Mouse (Mus musculus) myocyte (in vitro differentiated cells): ENCODE results near the gene Gucy2e. TPM values are rescaled to one million over a fixed set of nuclear protein-coding genes. Genes with fewer than 3 reads are reported as not detected.
A peak's percentile ranks its signal among the peaks of the same experiment; 100 is the strongest.

ENCODE experiments used
- H3K27me3 ChIP-seq: one replicate; pipeline ENCODE4 v1.6.1; 2011; ENCODE audit not compliant: control insufficient read depth, insufficient read depth, insufficient read length
- H3K36me3 ChIP-seq: one replicate; pipeline ENCODE4 v1.6.1; 2011; ENCODE audit not compliant: control insufficient read depth, insufficient read depth
- H3K4me2 ChIP-seq: one replicate; pipeline ENCODE4 v1.6.1; 2011; ENCODE audit warnings: low read depth, control low read depth
- H3K4me3 ChIP-seq: one replicate; pipeline ENCODE4 v1.5.1; 2011; ENCODE audit warnings: mild to moderate bottlenecking, control low read depth, moderate library complexity
- H3K79me2 ChIP-seq: one replicate; pipeline ENCODE4 v1.6.1; 2011; ENCODE audit not compliant: control insufficient read depth, insufficient read depth
- H3ac ChIP-seq: one replicate; pipeline ENCODE4 v1.6.1; 2011; ENCODE audit not compliant: control insufficient read depth, insufficient read length
- CEBPB ChIP-seq: IDR thresholded peaks from 2 replicates; pipeline ENCODE4 v1.6.1; 2011; ENCODE audit warnings: mild to moderate bottlenecking, moderate library complexity; ENCODE audit not compliant: poor library complexity, insufficient read depth, severe bottlenecking
- E2F4 ChIP-seq: IDR thresholded peaks from one replicate; pipeline ENCODE4 v1.6.1; 2011; ENCODE audit warnings: mild to moderate bottlenecking, control low read depth, moderate library complexity; ENCODE audit not compliant: insufficient read depth
- MAX ChIP-seq: IDR thresholded peaks from one replicate; pipeline ENCODE4 v1.6.1; 2011; ENCODE audit warnings: low read depth, mild to moderate bottlenecking, control low read depth
- MYOD1 ChIP-seq, 3 experiments: IDR thresholded peaks; one replicate each; pipeline ENCODE4 v1.6.1; 2011; ENCODE audit warnings: control low read depth in 2 of 3, low read depth in 2 of 3, mild to moderate bottlenecking in 2 of 3, moderate library complexity in 1 of 3; ENCODE audit not compliant: insufficient read length in 2 of 3, control insufficient read depth in 1 of 3
- MYOG ChIP-seq, 3 experiments: IDR thresholded peaks; one replicate each; pipeline ENCODE4 v1.6.1; 2011; ENCODE audit warnings: control low read depth in 2 of 3, low read depth in 2 of 3, mild to moderate bottlenecking in 2 of 3; ENCODE audit not compliant: insufficient read length in 2 of 3, control insufficient read depth in 1 of 3, insufficient read depth in 1 of 3
- POLR2A ChIP-seq: IDR thresholded peaks from one replicate; pipeline ENCODE4 v1.6.1; 2011; ENCODE audit warnings: low read depth, mild to moderate bottlenecking, control low read depth, moderate library complexity; ENCODE audit not compliant: insufficient read length
- POLR2AphosphoS2 ChIP-seq: IDR thresholded peaks from one replicate; pipeline ENCODE4 v1.6.1; 2011; ENCODE audit warnings: low read depth, control low read depth; ENCODE audit not compliant: insufficient read length
- REST ChIP-seq: IDR thresholded peaks from one replicate; pipeline ENCODE4 v1.6.1; 2011; ENCODE audit warnings: mild to moderate bottlenecking, control low read depth, moderate library complexity; ENCODE audit not compliant: insufficient read depth, insufficient read length
- SRF ChIP-seq: IDR thresholded peaks from one replicate; pipeline ENCODE4 v1.6.1; 2011; ENCODE audit warnings: low read depth; ENCODE audit not compliant: control insufficient read depth, insufficient read length
- TCF12 ChIP-seq: IDR thresholded peaks from one replicate; pipeline ENCODE4 v1.6.1; 2011; ENCODE audit warnings: mild to moderate bottlenecking, control low read depth; ENCODE audit not compliant: poor library complexity, insufficient read depth, severe bottlenecking
- TCF3 ChIP-seq: IDR thresholded peaks from one replicate; pipeline ENCODE4 v1.6.1; 2011; ENCODE audit warnings: low read depth, control low read depth; ENCODE audit not compliant: insufficient read length
- USF1 ChIP-seq: IDR thresholded peaks from one replicate; pipeline ENCODE4 v1.6.1; 2011; ENCODE audit warnings: low read depth, mild to moderate bottlenecking, control low read depth, moderate library complexity
- polyA plus RNA-seq: library from polyadenylated mRNA; unstranded; fragments of >200 nt; fragmentation: generic; extraction: Trizol; gene quantifications from one replicate; pipeline ENCODE4 v1.2.1, GENCODE M21; 2012; ENCODE audit warnings: missing spikeins

The Gucy2e gene
- polyA plus RNA-seq, 1 experiment: not detected

DNA sequence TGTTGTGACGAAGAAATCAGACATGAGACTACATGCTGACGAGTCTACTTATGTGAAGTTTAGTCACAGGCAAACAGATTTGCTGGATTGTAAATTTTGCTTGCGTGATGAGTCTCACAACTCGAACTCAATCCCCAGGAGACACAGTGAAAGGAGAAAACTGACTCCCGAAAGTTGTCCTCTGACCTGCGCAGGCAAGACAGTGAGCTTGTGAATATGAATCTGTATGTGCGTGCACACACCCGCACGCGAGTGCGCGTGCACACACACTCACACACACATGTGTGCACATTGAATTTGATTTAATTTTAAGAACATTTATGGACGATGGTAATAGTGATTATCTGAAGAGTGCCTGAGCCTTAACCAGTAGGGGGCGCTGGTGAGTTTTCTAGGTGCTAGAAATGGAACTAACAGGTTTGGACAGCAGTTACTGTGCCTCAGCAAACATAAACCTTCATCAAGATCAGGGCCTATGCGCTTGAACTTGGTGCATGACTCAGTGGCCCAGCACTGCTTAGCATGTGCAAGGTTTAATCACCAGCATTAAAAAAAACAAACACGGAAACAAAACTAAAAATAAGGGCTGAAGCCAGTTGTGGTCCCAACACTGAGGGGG is 35.4 kb upstream of the Gucy2e start:
- H3K79me2 ChIP-seq: no peaks in the 10 kb centered on the region
- H3K4me2 ChIP-seq: peak overlapping the region; percentile 61
- no peaks in the 10 kb centered on the region for H3K36me3 ChIP-seq
- no peaks in the 10 kb centered on the region for H3K27me3 ChIP-seq
- no peak for TF ChIP-seq POLR2A
- TF ChIP-seq REST: no peak
- TF ChIP-seq MYOG (IDR thresholded peaks at IDR 0.05; ENCODE audit: control insufficient read depth in 1 of 3, insufficient read depth in 1 of 3, insufficient read length in 2 of 3, low read depth in 2 of 3): no peak
- TF ChIP-seq USF1: no peak
- no peak for TF ChIP-seq TCF12
- TF ChIP-seq E2F4: no peak
- no peak for TF ChIP-seq CEBPB
- no peak for TF ChIP-seq MAX
- TF ChIP-seq MYOD1 (IDR thresholded peaks at IDR 0.05; ENCODE audit: control insufficient read depth in 1 of 3, insufficient read length in 2 of 3, low read depth in 2 of 3): no peak
- TF ChIP-seq TCF3: no peak
- no peak for TF ChIP-seq POLR2AphosphoS2
- TF ChIP-seq SRF: no peak
- no peak overlapping the region for H3ac ChIP-seq
- H3K4me3 ChIP-seq: no peak overlapping the region

DNA sequence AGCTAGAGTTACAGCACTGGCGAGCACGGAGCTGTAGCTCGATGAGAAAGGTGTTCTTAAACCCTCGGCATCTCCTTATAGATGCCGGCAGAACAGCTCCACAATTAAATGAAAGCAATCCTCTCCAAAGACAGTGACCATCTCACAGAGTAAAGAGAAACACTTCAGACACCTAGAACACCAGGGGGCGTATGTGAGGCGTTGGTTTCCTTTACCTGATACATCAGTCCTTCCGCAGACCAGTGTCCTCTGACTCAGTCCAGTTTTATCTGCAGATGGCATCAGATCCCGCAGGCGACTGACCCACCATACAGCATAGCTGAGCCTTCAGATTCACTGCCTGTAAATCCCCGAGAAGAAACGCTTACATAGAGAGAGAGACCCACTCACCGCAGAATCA is 32.7 kb upstream of the Gucy2e start:
- TF ChIP-seq USF1: no peak
- no peak for TF ChIP-seq POLR2AphosphoS2
- TF ChIP-seq MAX: no peak
- TF ChIP-seq REST: no peak
- TF ChIP-seq CEBPB: no peak
- TF ChIP-seq TCF3: no peak
- TF ChIP-seq E2F4: no peak
- TF ChIP-seq POLR2A: no peak
- TF ChIP-seq MYOD1 (IDR thresholded peaks at IDR 0.05; ENCODE audit: control insufficient read depth in 1 of 3, insufficient read length in 2 of 3, low read depth in 2 of 3): no peak
- TF ChIP-seq MYOG (IDR thresholded peaks at IDR 0.05; ENCODE audit: control insufficient read depth in 1 of 3, insufficient read depth in 1 of 3, insufficient read length in 2 of 3, low read depth in 2 of 3): no peak
- TF ChIP-seq TCF12: no peak
- TF ChIP-seq SRF: no peak
- Histone ChIP-seq H3K4me2 (peak overlapping the region; percentile 57), H3K27me3 (no peaks in the 10 kb centered on the region), H3ac (no peak overlapping the region), H3K79me2 (no peaks in the 10 kb centered on the region), H3K4me3 (no peak overlapping the region), H3K36me3 (no peaks in the 10 kb centered on the region)

DNA sequence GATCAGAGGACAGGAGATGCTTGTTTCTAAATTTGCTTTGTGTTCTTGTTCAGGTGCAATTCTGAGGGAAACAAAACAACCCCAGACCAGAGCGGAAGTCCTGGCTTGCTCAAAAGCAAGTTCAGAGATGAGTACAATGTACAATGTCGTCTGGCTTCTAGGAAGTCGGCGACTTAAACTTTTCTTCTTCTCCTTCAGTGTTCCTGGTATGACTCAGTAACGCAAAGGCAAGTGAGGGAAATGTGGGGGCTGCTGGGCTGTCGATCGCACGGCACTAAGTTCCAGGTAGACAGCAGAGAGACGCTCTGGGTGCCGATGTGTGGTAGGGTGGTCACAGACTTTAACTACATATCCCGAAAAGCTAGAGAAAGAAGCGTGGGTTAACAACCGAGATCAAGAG is 31.3 kb upstream of the Gucy2e start:
- Histone ChIP-seq H3K4me2 (no peak overlapping the region), H3K4me3 (no peak overlapping the region), H3ac (no peak overlapping the region), H3K79me2 (no peaks in the 10 kb centered on the region), H3K36me3 (no peaks in the 10 kb centered on the region), H3K27me3 (no peaks in the 10 kb centered on the region)
- TF ChIP-seq MYOD1 (IDR thresholded peaks at IDR 0.05; ENCODE audit: control insufficient read depth in 1 of 3, insufficient read length in 2 of 3, low read depth in 2 of 3) (no peak), USF1 (no peak), E2F4 (no peak), REST (no peak)

DNA sequence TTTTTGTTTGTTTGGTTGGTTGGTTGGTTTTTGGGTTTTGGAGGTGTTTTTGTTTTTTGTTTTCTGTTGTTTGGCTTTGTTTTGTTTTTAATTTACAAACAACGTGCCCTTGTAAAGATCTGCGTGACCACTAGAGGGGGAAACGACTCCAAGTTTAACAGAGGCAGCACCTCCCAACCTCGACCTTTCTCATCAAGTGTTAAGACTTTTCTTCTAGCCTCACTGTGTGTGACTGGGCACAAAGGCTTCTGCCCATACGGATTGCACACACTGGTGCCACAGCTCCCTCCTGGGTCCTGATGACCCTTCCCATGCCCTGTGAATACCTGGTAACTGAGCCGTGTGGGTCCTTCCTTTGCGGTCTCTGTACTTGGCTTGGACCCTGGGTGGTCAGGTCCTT is 30.5 kb upstream of the Gucy2e start:
- TF ChIP-seq CEBPB: no peak
- TF ChIP-seq USF1: no peak
- TF ChIP-seq E2F4: no peak
- no peak for TF ChIP-seq MYOG (IDR thresholded peaks at IDR 0.05; ENCODE audit: control insufficient read depth in 1 of 3, insufficient read depth in 1 of 3, insufficient read length in 2 of 3, low read depth in 2 of 3)
- no peak for TF ChIP-seq POLR2A
- TF ChIP-seq REST: no peak
- TF ChIP-seq MAX: no peak
- no peak for TF ChIP-seq POLR2AphosphoS2
- no peak for TF ChIP-seq MYOD1 (IDR thresholded peaks at IDR 0.05; ENCODE audit: control insufficient read depth in 1 of 3, insufficient read length in 2 of 3, low read depth in 2 of 3)
- no peak for TF ChIP-seq TCF12
- no peak for TF ChIP-seq TCF3
- no peak for TF ChIP-seq SRF
- no peaks in the 10 kb centered on the region for H3K36me3 ChIP-seq
- H3K79me2 ChIP-seq: no peaks in the 10 kb centered on the region
- H3ac ChIP-seq: no peak overlapping the region
- H3K4me3 ChIP-seq: no peak overlapping the region
- no peaks in the 10 kb centered on the region for H3K27me3 ChIP-seq
- no peak overlapping the region for H3K4me2 ChIP-seq

DNA sequence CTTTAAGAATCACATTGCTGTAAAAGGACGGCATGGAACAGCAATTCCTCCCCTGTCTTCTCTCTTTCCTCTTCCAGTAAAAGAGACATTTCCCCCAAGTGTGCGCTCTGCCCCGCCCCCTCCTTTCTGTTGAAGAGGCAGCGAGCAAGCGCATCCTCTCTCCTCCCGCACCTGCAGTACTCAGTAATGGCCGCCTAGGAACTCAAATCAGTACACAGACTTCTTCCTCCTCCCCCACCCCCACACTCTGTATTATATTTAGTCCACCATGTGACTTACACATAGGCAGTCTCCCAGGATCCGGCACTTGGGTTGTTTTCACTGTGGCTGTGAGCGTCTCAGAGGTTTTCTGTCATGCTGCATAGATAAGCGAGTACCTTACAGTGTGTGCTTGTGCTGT is 29.4 kb upstream of the Gucy2e start:
- Histone ChIP-seq H3K79me2 (no peaks in the 10 kb centered on the region), H3K4me3 (no peak overlapping the region), H3K27me3 (no peaks in the 10 kb centered on the region), H3ac (no peak overlapping the region), H3K36me3 (no peaks in the 10 kb centered on the region), H3K4me2 (peak overlapping the region; percentile 25)
- TF ChIP-seq USF1: peak; percentile 53
- no peak for TF ChIP-seq MYOD1 (IDR thresholded peaks at IDR 0.05; ENCODE audit: control insufficient read depth in 1 of 3, insufficient read length in 2 of 3, low read depth in 2 of 3)
